ENCODE assay signal across 12 mouse cellular contexts in the genomic region with DNA sequence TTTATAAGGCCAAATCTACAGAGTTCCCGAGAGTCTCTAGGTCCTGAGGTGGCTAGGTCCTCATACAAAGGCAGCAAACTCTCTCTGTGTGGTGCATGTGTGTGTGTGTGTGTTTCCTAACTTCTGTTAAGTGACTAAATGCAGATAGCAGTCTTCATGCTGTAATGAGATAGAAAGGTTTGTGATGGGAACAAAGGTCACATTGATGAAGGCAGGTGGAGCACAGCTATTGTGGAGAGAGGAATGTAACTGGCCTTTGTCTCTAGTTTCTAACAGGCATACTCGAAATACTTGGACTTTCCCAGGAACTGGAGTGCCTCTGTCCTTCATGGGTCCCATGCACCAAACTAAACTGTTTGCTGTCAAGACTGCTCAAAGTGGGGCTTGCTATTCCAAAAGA.
"Had no signal": no experiment of that assay in that cellular context is flagged by ENCODE, and none has a peak within 500 bp of the region (broad histone marks: within the 10 kb centered on the region; RNA-seq: fewer than 3 reads in every experiment).

No protein-coding gene starts in this region.

- H3K9me3 ChIP-seq: midbrain, embryonic 13.5 days had no signal

- H3K9ac ChIP-seq: limb, embryonic 12.5 days; liver, embryonic 14.5 days; midbrain, embryonic 13.5 days had no signal

- H3K27ac ChIP-seq: limb, embryonic 12.5 days; liver, embryonic 14.5 days; midbrain, embryonic 13.5 days had no signal

- ATAC-seq: midbrain, embryonic 13.5 days had no signal

- H3K4me2 ChIP-seq: limb, embryonic 12.5 days; midbrain, embryonic 13.5 days had no signal

- H3K36me3 ChIP-seq: limb, embryonic 12.5 days; midbrain, embryonic 13.5 days had no signal

- H3K4me3 ChIP-seq: layer of hippocampus, adult 2 months; limb, embryonic 12.5 days; midbrain, embryonic 13.5 days had no signal

- H3K27me3 ChIP-seq: limb, embryonic 12.5 days had no signal

- DNase-seq: kidney, adult 11 months; kidney, adult 9 months; kidney, postnatal 10 days; kidney, postnatal 4 days; liver; lung, adult 2 months; right cerebral cortex, postnatal 14 days; thymus, postnatal 36 days had no signal
